Mouse (Mus musculus) brain, embryonic 14.5 days (tissue): ENCODE measurements around the gene Blmh.

ENCODE experiments used
- CTCF ChIP-seq: fragments of 200-500 bp; IDR thresholded peaks from 2 replicates; pipeline ENCODE4 v1.5.1; 2012; ENCODE audit warnings: inconsistent platforms, mild to moderate bottlenecking, moderate library complexity, borderline replicate concordance; ENCODE audit not compliant: insufficient read depth, insufficient read length; ENCODE audit errors: extremely low read depth
- POLR2A ChIP-seq: fragments of 200-500 bp; IDR thresholded peaks from 2 replicates; pipeline ENCODE4 v1.6.1; 2012; ENCODE audit warnings: mild to moderate bottlenecking, inconsistent platforms, borderline replicate concordance; ENCODE audit not compliant: poor library complexity, insufficient read depth, insufficient read length, severe bottlenecking; ENCODE audit errors: extremely low read depth

DNA sequence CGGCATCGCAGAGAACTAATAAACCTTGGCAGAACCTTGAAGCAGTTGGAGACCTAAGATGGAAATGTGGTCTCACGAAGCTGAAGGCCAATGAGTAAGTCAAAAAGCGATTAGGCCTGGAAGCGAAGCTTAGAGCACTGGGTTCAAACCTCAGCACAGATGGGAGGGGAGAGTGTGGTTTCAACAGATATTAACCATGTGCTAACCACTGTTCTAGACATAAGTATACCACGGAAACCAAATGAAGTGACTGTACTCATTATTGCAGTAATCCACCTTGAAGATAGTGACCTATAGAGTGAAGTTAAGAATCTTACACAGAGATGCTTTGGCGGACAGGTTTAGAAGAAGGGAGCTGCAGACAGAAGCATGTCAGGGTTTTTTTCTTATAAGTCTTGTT, 33.4 kb upstream of the Blmh start:
- TF ChIP-seq CTCF: no peak
- no peak for TF ChIP-seq POLR2A
